Mouse (Mus musculus) frontal cortex, postnatal 14 days (tissue): Measurements from ENCODE around the gene Ube2u.

Experiments
- DNase-seq, 2 experiments: peaks; one replicate each; pipeline ENCODE4 v3.0.0; 2022; ENCODE audit warnings: low spot score in 2 of 2

Gene Ube2u

GRCm38 (mm10) chr4:100547905-100548304 lies 69.3 kb downstream of the Ube2u start:
- DNase-seq: no peak

GRCm38 (mm10) chr4:100553296-100553695 lies 74.6 kb downstream of the Ube2u start:
- no peak for DNase-seq

GRCm38 (mm10) chr4:100588236-100589206 lies 109.9 kb downstream of the Ube2u start:
- DNase-seq: peak; percentile 61 to 80

- DNase-seq: no peak
Measured at GRCm38 (mm10) chr4:100595771-100596170, 117.1 kb downstream of the Ube2u start.

GRCm38 (mm10) chr4:100596630-100597029 lies 118.0 kb downstream of the Ube2u start:
- peak in 1 of 2 experiments; percentile 20 for DNase-seq

GRCm38 (mm10) chr4:100597049-100597448 lies 118.4 kb downstream of the Ube2u start:
- peak in 1 of 2 experiments; percentile 31 for DNase-seq
